Mouse (Mus musculus) embryonic fibroblast, embryonic 13.5 days (primary cell): Measurements from ENCODE around the gene Gtf2i.

Source experiments
- CTCF ChIP-seq: IDR thresholded peaks from 2 replicates; pipeline ENCODE4 v1.5.1; 2011; ENCODE audit warnings: mild to moderate bottlenecking, control low read depth, low read length, moderate library complexity, borderline replicate concordance; ENCODE audit not compliant: insufficient read depth
- POLR2A ChIP-seq: IDR thresholded peaks from 2 replicates; pipeline ENCODE4 v1.6.1; 2011; ENCODE audit warnings: low read depth, mild to moderate bottlenecking, control low read depth, low read length, moderate library complexity

DNA sequence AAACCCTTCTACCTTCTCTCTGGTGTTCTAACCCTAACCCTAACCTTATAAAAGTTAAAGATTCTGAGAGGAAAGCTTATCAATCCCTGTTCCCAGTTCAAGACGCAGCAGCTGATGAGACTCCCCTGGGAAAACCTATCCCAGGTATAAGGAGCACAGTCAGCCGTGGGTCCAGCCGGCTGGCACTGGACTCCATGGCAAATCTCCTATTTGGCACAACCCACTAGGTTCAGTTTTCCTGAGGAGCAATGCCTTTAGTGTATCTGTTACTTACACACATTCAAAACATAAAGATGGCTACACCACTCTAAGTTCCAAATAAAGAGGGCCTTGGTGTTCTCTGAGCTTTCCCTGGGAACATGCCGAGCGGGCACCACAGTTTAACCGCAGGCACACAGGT lies 23.5 kb downstream of the Gtf2i start:
- TF ChIP-seq CTCF (no peak), POLR2A (no peak)
